ENCODE assay signal across 17 mouse cellular contexts in genomic region chr4:109017441-109017840, GRCm38 (mm10). TPM values are rescaled to one million over a fixed set of nuclear protein-coding genes. Genes with fewer than 3 reads are reported as not detected.
A peak's percentile ranks its signal among the peaks of the same experiment; 100 is the strongest.
DNase-seq lines count a peak whose midpoint lies in the region; ATAC-seq lines count a peak whose summit lies in the region.
"Had no signal": no experiment of that assay in that cellular context is flagged by ENCODE, and none has a peak within 500 bp of the region (broad histone marks: within the 10 kb centered on the region; RNA-seq: fewer than 3 reads in every experiment).

No protein-coding gene starts in this region.

- no peak overlapping the region for H3K27ac ChIP-seq in embryonic facial prominence, embryonic 14.5 days (replicated peaks; ENCODE audit: low read depth, low read length)
- H3K27ac ChIP-seq in embryonic facial prominence, embryonic 10.5 days (replicated peaks): no peak overlapping the region
- H3K27ac ChIP-seq: hindbrain, embryonic 10.5 days; liver, embryonic 14.5 days had no signal

- H3K4me1 ChIP-seq in embryonic facial prominence, embryonic 14.5 days (ENCODE audit: control insufficient read depth, insufficient read depth, low read length): no peaks in the 10 kb centered on the region
- no peaks in the 10 kb centered on the region for H3K4me1 ChIP-seq in embryonic facial prominence, embryonic 10.5 days
- H3K4me1 ChIP-seq: hindbrain, embryonic 10.5 days had no signal

- peak; percentile 18 for DNase-seq in embryonic facial prominence, embryonic 14.5 days (ENCODE audit: low spot score)
- no peak for DNase-seq in embryonic facial prominence, embryonic 10.5 days (ENCODE audit: low spot score)
- peak; percentile 23 for DNase-seq in urinary bladder, postnatal 14 days (ENCODE audit: low spot score)
- no peak for DNase-seq in urinary bladder, postnatal 4 days (ENCODE audit: low spot score in 2 of 2)
- peak; percentile 60 to 81 for DNase-seq in kidney, postnatal 25 days
- no peak for DNase-seq in embryo, embryonic 10 days (ENCODE audit: low spot score)
- DNase-seq in frontal cortex, postnatal 25 days (ENCODE audit: low spot score in 2 of 2): no peak
- no peak for DNase-seq in adrenal gland, postnatal 36 days
- DNase-seq: adrenal gland, postnatal 10 days; forebrain, postnatal 0 days; thymus, postnatal 14 days had no signal

- no peak overlapping the region for H3K9ac ChIP-seq in embryonic facial prominence, embryonic 14.5 days (ENCODE audit: low read depth, low read length)
- H3K9ac ChIP-seq: forebrain, postnatal 0 days; liver, embryonic 14.5 days had no signal

- peaks cover 48% of the 10 kb centered on the region for H3K36me3 ChIP-seq in embryonic facial prominence, embryonic 14.5 days (ENCODE audit: control insufficient read depth, insufficient read depth, low read length)
- H3K36me3 ChIP-seq in embryonic facial prominence, embryonic 10.5 days (replicated peaks): peaks cover 66% of the 10 kb centered on the region

- no peak overlapping the region for H3K4me2 ChIP-seq in embryonic facial prominence, embryonic 14.5 days (ENCODE audit: low read depth, low read length)
- H3K4me2 ChIP-seq: heart, embryonic 11.5 days had no signal

- no peak; the same call in 1 of the 2 replicates for ATAC-seq in embryonic facial prominence, embryonic 14.5 days (ENCODE audit: low read depth)
- ATAC-seq: CD4-positive, CD25-positive, alpha-beta regulatory T cell, adult 4 months; forebrain, postnatal 0 days; intestine, embryonic 16.5 days; Patski had no signal

- WGBS in embryonic facial prominence, embryonic 14.5 days: 53% methylated on average over 7 of the region's 7 CpGs
- WGBS in embryonic facial prominence, embryonic 10.5 days: 70% methylated on average over 7 of the region's 7 CpGs

- H3K4me3 ChIP-seq in embryonic facial prominence, embryonic 14.5 days (ENCODE audit: low read depth, low read length): no peak overlapping the region
- no peak overlapping the region for H3K4me3 ChIP-seq in embryonic facial prominence, embryonic 10.5 days
- H3K4me3 ChIP-seq: hindbrain, embryonic 10.5 days had no signal

- H3K9me3 ChIP-seq in embryonic facial prominence, embryonic 14.5 days (ENCODE audit: control insufficient read depth, low read length): no peaks in the 10 kb centered on the region
- H3K9me3 ChIP-seq in embryonic facial prominence, embryonic 10.5 days: no peaks in the 10 kb centered on the region
- H3K9me3 ChIP-seq: hindbrain, embryonic 10.5 days had no signal

- H3K27me3 ChIP-seq in embryonic facial prominence, embryonic 14.5 days (replicated peaks; ENCODE audit: control insufficient read depth, insufficient read depth, low read length): no peaks in the 10 kb centered on the region
- H3K27me3 ChIP-seq in embryonic facial prominence, embryonic 10.5 days (replicated peaks; ENCODE audit: low read depth, poor library complexity, severe bottlenecking): no peaks in the 10 kb centered on the region
- H3K27me3 ChIP-seq: Patski had no signal

RNA-seq across cellular contexts. Expression of gene Nrd1, which starts 17.0 kb away (rescaled TPM):
- 54.3 and 58.1 TPM in 2 replicates for polyA plus RNA-seq in embryonic facial prominence, embryonic 14.5 days (2014; fragmentation: Nextera tagmentation; extraction: Ambion mirVana)
- polyA plus RNA-seq in embryonic facial prominence, embryonic 10.5 days (2016; fragmentation: Nextera tagmentation; extraction: Ambion mirVana): 76.7 and 78.6 TPM in 2 replicates
- total RNA-seq in adrenal gland, postnatal 36 days (2021): 100 to 1,000 TPM; 115 to 125 TPM

Comparison
In these comparisons a context has a peak if more than half of its experiments do, and no peak if none do; other contexts are left out.
1. DNase-seq: peak in embryonic facial prominence, embryonic 14.5 days (single experiment), urinary bladder, postnatal 14 days (single experiment) and kidney, postnatal 25 days (2 of 2); none in embryonic facial prominence, embryonic 10.5 days (single experiment), urinary bladder, postnatal 4 days (0 of 2), embryo, embryonic 10 days (single experiment), frontal cortex, postnatal 25 days (0 of 2) and adrenal gland, postnatal 36 days (0 of 2).